Mouse (Mus musculus) urinary bladder, postnatal 4 days (tissue): Measurements from ENCODE around the gene Hyal6.

Experiments
- DNase-seq, 2 experiments: peaks; one replicate each; pipeline ENCODE4 v3.0.0; 2021 to 2022; ENCODE audit warnings: low spot score in 2 of 2

Gene Hyal6

DNA sequence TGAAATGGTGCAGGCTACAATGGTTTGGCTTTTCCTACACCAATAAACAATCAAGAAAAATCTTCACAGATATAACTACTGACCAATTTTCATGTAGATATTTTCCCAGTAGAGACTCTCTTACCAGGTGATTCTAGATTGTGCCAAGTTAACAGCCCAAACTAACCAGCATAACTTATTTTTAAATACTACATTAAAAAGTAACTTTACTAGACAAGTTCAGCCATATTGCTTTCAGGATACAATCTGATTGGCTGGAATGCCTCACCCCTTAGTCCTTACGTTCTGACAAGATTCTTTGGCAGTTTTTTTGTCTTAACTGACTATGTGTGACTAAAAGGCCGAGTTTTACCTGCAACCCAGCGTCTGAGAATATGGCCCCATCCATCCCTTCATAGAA, at the start of gene Hyal6:
Hyal6 (plus strand) TSS at position 301 of the 400 bp plus-strand sequence.
- no peak for DNase-seq

DNA sequence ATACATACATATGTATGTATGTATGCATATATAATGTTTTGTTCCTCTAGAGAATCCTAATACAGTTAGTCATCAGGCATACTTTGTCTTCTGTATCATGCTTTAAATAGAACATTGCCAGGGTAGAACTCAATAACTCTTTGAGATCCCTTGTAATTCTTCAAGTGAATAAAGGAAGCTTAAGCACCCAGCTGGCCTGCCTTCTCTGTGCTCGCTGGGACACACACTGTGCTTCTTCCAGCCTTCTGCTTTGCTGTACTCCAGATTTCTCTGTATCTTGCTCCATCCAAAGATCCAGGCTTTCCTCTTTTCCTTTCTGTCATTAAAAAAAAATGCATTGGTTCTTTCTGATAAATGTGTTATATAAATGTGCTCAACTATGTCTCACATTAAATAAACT, 45.2 kb upstream of the Hyal6 start:
- DNase-seq = no peak

- no peak for DNase-seq
Measured at GRCm38 (mm10) chr6:24694455-24695410, 38.3 kb upstream of the Hyal6 start.

DNA sequence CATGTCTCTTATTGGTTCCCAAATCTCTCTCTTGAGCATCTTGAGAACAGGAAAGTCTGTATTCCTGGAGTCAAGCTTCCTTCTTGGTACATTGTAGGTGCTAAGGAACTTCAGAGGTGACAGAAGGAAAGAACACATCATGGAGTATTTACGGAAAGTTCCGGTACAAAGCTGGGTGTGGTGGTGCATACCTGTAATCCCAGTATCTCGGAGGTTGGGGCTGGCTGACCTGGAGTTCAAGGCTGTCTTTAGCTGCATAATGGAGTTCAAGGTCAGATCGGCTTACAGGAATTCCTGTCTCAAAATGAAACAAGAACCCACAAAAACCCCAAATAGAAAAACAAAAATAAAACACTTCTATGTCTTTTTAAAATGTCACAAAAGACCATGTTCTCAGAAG, 36.9 kb upstream of the Hyal6 start:
- no peak for DNase-seq

DNA sequence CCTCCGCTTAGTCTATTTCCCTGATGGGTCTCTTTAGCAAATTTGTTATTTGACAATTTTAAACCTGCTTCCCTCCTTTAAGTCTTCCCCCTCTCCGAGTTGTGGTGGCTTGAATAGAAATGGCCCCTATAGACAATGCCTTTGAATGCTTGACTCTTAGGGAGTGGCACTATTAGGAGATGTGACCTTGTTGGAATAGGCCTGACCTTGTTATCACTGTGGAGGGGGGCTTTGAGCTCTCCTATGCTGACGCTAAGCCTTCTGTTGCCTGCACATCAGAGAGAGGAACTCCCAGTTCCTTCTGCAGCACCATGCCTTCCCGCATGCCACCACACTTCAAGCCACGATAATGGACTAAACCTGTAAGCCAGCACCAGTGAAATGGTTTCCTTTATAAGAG, 35.8 kb upstream of the Hyal6 start:
- DNase-seq = no peak

- no peak for DNase-seq
Measured at GRCm38 (mm10) chr6:24707090-24707489, 26.0 kb upstream of the Hyal6 start.

DNA sequence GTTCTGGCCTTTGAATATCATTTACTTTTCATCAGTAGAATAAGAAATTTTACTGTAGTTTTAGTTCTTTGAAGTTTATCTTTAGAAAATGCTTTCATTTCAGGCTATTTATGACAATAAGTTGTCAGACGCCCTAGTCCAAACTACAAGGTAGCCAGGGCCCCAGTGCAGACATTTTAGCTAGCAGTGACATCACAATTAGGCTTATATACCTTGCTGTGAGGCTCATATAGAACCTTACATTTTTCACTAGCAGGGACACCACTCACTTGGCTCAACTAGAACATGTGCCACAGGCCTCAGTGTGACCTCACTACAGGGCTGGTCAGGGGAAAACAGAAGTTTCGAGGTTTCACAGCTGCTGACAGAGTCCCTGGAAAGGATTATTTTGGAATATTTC, 25.5 kb upstream of the Hyal6 start:
- no peak for DNase-seq

- DNase-seq = no peak
Measured at GRCm38 (mm10) chr6:24721317-24722099, 11.5 kb upstream of the Hyal6 start.

- DNase-seq = no peak
Measured at GRCm38 (mm10) chr6:24728130-24728529, 4.9 kb upstream of the Hyal6 start.

DNA sequence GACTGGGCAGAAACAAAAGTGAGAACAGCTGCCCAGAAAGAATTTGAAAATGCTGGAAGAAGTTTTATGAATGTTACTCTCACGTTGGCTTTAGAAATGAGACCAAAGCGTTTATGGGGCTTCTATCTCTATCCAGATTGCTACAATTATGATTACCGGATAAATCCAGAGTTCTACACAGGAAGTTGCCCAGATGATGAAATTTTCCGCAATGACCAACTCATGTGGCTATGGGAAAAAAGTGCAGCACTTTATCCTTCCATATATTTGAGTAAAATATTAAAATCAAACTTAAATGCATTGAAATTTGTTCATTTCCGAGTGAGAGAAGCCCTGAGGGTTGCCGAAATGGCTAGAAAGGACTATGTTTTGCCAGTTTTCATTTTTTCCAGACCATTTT, 1.5 kb downstream of the Hyal6 start:
- DNase-seq = no peak

DNA sequence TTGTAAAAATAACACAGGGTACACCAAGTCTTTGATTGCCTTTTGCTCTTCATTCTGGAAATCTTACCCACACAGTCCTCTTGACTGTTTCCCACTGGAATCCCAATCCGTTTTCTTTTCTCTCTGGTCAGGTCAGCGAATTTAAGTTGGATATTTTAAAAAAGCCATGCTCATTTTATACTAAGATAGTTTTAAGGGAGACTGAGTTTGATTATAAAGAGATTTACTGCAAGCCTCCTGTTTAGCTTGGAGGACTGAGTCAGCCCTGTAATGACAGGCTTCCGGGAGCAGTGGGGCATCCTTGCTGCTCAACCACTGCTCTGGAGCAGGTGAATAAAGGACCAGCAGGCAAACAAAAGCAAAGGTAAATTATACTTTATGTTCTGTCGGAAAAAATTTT, 15.0 kb downstream of the Hyal6 start, which contains the start of gene Hyal4:
Hyal4 (plus strand) TSS at position 301 of the 400 bp plus-strand sequence.
- no peak for DNase-seq

- no peak for DNase-seq
Measured at GRCm38 (mm10) chr6:24759281-24759680, 26.2 kb downstream of the Hyal6 start.

DNA sequence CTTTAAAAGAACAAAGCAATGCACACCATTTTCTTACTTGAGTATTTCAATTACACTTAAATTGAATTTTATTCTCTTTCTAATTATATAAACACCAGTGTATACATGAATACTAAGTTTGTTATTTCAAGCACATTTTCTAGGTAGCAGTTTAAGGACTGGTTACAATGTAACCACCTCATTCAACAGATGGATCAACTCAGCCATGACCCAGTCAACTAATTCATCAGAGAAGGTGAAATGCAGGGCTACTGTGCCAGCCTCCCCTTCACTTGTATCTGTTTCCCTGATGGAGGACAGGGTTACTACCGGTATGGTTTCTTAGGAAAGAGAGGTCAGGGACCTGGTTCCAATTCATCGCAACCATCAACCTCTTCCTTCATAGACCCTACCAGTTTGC, 33.2 kb downstream of the Hyal6 start:
- DNase-seq = no peak

DNA sequence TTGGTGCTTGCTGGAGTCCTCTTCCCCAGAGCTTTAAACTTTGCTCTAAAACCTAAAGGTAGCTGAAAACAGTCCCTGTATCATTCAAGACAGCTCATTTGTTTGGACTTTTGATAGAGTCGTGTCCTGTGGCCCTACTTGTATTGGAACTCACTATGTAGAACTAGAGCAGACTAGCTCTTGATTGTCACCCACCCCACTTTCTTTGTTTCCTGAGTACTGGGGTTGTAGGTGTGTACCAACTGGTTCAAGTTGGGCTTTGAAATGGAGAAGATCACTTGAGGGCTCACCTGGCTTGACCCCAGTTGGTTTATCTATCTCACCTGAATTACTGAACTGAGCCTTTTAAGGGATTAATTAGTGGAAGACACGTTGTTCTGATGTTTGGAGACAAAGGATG, 46.1 kb downstream of the Hyal6 start:
- DNase-seq = no peak

DNA sequence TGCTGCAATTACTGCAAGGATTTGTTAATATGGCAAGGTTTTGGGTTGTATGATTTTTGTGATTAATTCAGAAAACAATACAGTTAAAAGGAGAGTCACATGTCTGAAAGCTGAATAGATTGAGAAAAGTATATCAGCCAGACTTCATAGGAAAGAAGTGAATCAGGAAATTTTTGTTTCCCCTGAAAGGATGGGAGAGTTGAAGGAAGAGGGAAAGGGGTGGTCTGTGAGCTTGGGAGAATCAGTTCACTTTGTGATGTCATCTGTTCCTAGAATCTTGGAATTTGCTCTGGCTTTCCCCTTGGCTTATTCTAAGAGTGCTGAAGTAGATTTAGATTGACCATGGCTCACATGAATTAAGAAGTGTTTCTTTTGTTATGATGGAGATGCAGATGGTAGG, 57.8 kb downstream of the Hyal6 start, which contains the start of gene Spam1:
Spam1 (plus strand) TSS at position 301 of the 400 bp plus-strand sequence.
- no peak for DNase-seq
